9 mouse cellular contexts compared by ENCODE assay signal in the genomic region with DNA sequence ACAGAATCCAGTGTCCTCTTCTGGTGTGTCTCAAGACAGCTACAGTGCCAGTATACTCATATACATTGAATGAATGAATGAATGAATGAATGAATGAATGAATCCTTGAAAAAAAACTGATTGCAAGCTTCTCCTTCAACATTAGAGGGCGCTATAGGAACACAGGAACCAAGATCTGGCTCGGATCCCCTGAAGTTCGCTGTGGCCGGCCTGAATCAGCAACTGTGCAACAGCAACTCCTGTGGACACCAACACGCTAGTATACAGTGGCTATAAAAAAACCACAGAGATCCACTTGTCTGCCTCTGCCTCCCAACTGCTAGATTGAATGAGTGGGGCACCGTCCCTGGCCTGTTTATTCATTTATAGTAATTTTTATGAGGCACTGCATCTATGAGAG. TPM values are rescaled to one million over a fixed set of nuclear protein-coding genes. Genes with fewer than 3 reads are reported as not detected.
A peak's percentile ranks its signal among the peaks of the same experiment; 100 is the strongest.
DNase-seq lines count a peak whose midpoint lies in the region; ATAC-seq lines count a peak whose summit lies in the region.
"Had no signal": no experiment of that assay in that cellular context is flagged by ENCODE, and none has a peak within 500 bp of the region (broad histone marks: within the 10 kb centered on the region; RNA-seq: fewer than 3 reads in every experiment).

No protein-coding gene starts in this region.

- H3K9me3 ChIP-seq in kidney, embryonic 16.5 days (ENCODE audit: low read length) = no peaks in the 10 kb centered on the region

- peak; percentile 48 to 82 for DNase-seq in adrenal gland, adult (ENCODE audit: inconsistent age in 2 of 2, low spot score in 1 of 2)
- no peak for DNase-seq in adrenal gland, adult 18-20 months (ENCODE audit: low spot score in 2 of 2)
- DNase-seq in right cerebral cortex, adult 2 months (ENCODE audit: low spot score in 2 of 2) = peak; percentile 33 to 45
- DNase-seq in right cerebral cortex, postnatal 25 days = no peak
- peak; percentile 48 for DNase-seq in embryo, embryonic 9.5 days (ENCODE audit: extremely low spot score)
- DNase-seq in lung, postnatal 36 days = peak; percentile 53
- DNase-seq in splenic B cell, adult 2 months (ENCODE audit: low read depth, low spot score) = peak; percentile 73

- H3K27ac ChIP-seq in kidney, embryonic 16.5 days (ENCODE audit: low read length) = no peak overlapping the region

- no peaks in the 10 kb centered on the region for H3K4me1 ChIP-seq in kidney, embryonic 16.5 days (ENCODE audit: insufficient read depth, low read length)

- H3K4me3 ChIP-seq in kidney, embryonic 16.5 days (ENCODE audit: low read length) = no peak overlapping the region

- 10% methylated on average over 6 of the region's 6 CpGs for WGBS in kidney, embryonic 16.5 days

- ATAC-seq in kidney, embryonic 16.5 days (ENCODE audit: low FRiP score, low TSS enrichment) = 0 out of 2 replicates have a peak, but pooled peaks have one; percentile 54

- no peaks in the 10 kb centered on the region for H3K27me3 ChIP-seq in kidney, embryonic 16.5 days (ENCODE audit: insufficient read depth, low read length)
- H3K27me3 ChIP-seq in splenic B cell, adult 2 months (ENCODE audit: control insufficient read depth, insufficient read depth, low read length, poor library complexity, severe bottlenecking) = no peaks in the 10 kb centered on the region

- no peaks in the 10 kb centered on the region for H3K36me3 ChIP-seq in kidney, embryonic 16.5 days (ENCODE audit: insufficient read depth, low read length)
- no peaks in the 10 kb centered on the region for H3K36me3 ChIP-seq in splenic B cell, adult 2 months (ENCODE audit: control insufficient read depth, insufficient read depth, low read length, poor library complexity, severe bottlenecking)

- H3K9ac ChIP-seq in kidney, embryonic 16.5 days (replicated peaks; ENCODE audit: low read length) = no peak overlapping the region

- no peak overlapping the region for H3K4me2 ChIP-seq in kidney, embryonic 16.5 days (replicated peaks; ENCODE audit: low read depth, low read length)

RNA-seq across cellular contexts. Expression of gene Slc17a3, which starts 6.2 kb away (rescaled TPM):
- total RNA-seq in adrenal gland, adult 18-20 months (2021) = under 1 TPM; 0.16 to 0.86 TPM
- 9.1 and 11.0 TPM in 2 replicates for polyA plus RNA-seq in kidney, embryonic 16.5 days (2015; fragmentation: Nextera tagmentation; extraction: Ambion mirVana)
- polyA plus RNA-seq: heart, embryonic 16.5 days had no signal

RNA-seq across cellular contexts. Expression of gene Slc17a2, which starts 26.3 kb away (rescaled TPM):
- not detected for total RNA-seq in adrenal gland, adult 18-20 months (2021)
- polyA plus RNA-seq in kidney, embryonic 16.5 days (2015; fragmentation: Nextera tagmentation; extraction: Ambion mirVana) = 0.39 TPM in 1 of 2 replicates, not detected in the other
- polyA plus RNA-seq: heart, embryonic 16.5 days had no signal

RNA-seq across cellular contexts. Expression of gene Slc17a1, which starts 34.5 kb away (rescaled TPM):
- not detected for total RNA-seq in adrenal gland, adult 18-20 months (2021)
- polyA plus RNA-seq in kidney, embryonic 16.5 days (2015; fragmentation: Nextera tagmentation; extraction: Ambion mirVana) = 24.2 and 29.8 TPM in 2 replicates
- polyA plus RNA-seq: heart, embryonic 16.5 days had no signal

Comparison
In these comparisons a context has a peak if more than half of its experiments do, and no peak if none do; other contexts are left out.
1. DNase-seq: peak in adrenal gland, adult (2 of 2), right cerebral cortex, adult 2 months (2 of 2), embryo, embryonic 9.5 days (single experiment), lung, postnatal 36 days (single experiment) and splenic B cell, adult 2 months (single experiment); none in adrenal gland, adult 18-20 months (0 of 2) and right cerebral cortex, postnatal 25 days (single experiment).